ENCODE assay signal across 8 mouse cellular contexts in the genomic region with DNA sequence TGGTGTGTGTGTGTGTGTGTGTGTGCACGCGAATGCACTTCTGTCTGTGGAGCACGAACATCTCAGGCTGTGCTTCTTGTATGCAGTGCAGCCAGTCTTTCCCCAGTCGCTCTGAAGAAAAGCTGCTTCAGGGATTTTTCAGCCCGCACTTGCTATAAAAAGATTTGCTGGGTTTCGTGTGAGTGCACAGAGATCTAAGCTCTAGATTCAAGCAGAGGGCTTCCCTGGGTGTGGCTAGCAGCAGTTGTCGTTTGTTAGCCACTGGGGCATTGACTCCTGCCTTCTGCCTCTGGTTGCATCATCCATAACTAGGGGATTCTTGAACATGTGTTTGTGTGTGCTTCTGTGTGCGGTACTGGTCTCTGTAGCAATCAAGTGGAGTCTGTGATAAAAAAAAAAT.
DNase-seq lines count a peak whose midpoint lies in the region; ATAC-seq and TF ChIP-seq lines count a peak whose summit lies in the region.

No protein-coding gene starts in this region.

- peak overlapping the region; percentile 9; the same call in 1 of the 2 replicates for H3K27ac ChIP-seq in limb, embryonic 14.5 days (replicated peaks; ENCODE audit: low read depth, low read length)

- intact Hi-C loops in gastrocnemius, postnatal 14 days (cut with DNase I; ENCODE audit: low total_unique reads), result no loop called here

- H3K4me3 ChIP-seq in limb, embryonic 14.5 days (replicated peaks; ENCODE audit: low read length), result no peak overlapping the region

- H3K4me2 ChIP-seq in limb, embryonic 14.5 days (replicated peaks; ENCODE audit: low read depth, low read length, severe bottlenecking), result peak overlapping the region; percentile 5; the same call in 1 of the 2 replicates

- peaks cover 48% of the 10 kb centered on the region for H3K4me1 ChIP-seq in limb, embryonic 14.5 days (ENCODE audit: control insufficient read depth, insufficient read depth, low read length)

- no peak for TF ChIP-seq POLR2A in limb, embryonic 14.5 days (IDR thresholded peaks at IDR 0.05; ENCODE audit: borderline replicate concordance, extremely low read depth, insufficient read depth, insufficient read length)

- H3K9ac ChIP-seq in limb, embryonic 14.5 days (ENCODE audit: low read depth, low read length, severe bottlenecking), result no peak overlapping the region

- no peaks in the 10 kb centered on the region for H3K9me3 ChIP-seq in limb, embryonic 14.5 days (ENCODE audit: control insufficient read depth, low read length)

- H3K36me3 ChIP-seq in limb, embryonic 14.5 days (ENCODE audit: control insufficient read depth, insufficient read depth, low read length), result no peaks in the 10 kb centered on the region

- no peaks in the 10 kb centered on the region for H3K27me3 ChIP-seq in limb, embryonic 14.5 days (ENCODE audit: control insufficient read depth, insufficient read depth, low read length)

- DNase-seq in gastrocnemius, postnatal 25 days, result peak; percentile 43
- DNase-seq in gastrocnemius, postnatal 14 days, result no peak
- peak; percentile 48 to 62 for DNase-seq in right cerebral cortex, postnatal 10 days (ENCODE audit: low spot score in 2 of 2)
- DNase-seq in right cerebral cortex, postnatal 14 days, result no peak
- DNase-seq in limb, embryonic 14.5 days (ENCODE audit: low spot score), result peak; percentile 34
- DNase-seq in thymus, postnatal 14 days, result no peak
- no peak for DNase-seq in ovary, postnatal 14 days (ENCODE audit: low spot score)

- ATAC-seq in limb, embryonic 14.5 days (ENCODE audit: low FRiP score, low read depth), result no peak; the same call in 1 of the 2 replicates
- ATAC-seq in megakaryocyte progenitor cell, adult 5-6 weeks (replicated peaks; ENCODE audit: poor library complexity), result no peak

- WGBS in limb, embryonic 14.5 days, result 35% methylated on average over 8 of the region's 8 CpGs

Comparison
In these comparisons a context has a peak if more than half of its experiments do, and no peak if none do; other contexts are left out.
1. DNase-seq: peak in gastrocnemius, postnatal 25 days (single experiment), right cerebral cortex, postnatal 10 days (2 of 2) and limb, embryonic 14.5 days (single experiment); none in gastrocnemius, postnatal 14 days (single experiment), right cerebral cortex, postnatal 14 days (single experiment), thymus, postnatal 14 days (single experiment) and ovary, postnatal 14 days (single experiment).